Mouse (Mus musculus): ENCODE measurements around the gene Fbp2.
A peak's percentile ranks its signal among the peaks of the same experiment; 100 is the strongest.
"Not testable (repeated sequence)": the region's sequence is repeated elsewhere in the genome, so short reads cannot be mapped to it uniquely, and the experiment has no call there.

The Fbp2 gene

DNA sequence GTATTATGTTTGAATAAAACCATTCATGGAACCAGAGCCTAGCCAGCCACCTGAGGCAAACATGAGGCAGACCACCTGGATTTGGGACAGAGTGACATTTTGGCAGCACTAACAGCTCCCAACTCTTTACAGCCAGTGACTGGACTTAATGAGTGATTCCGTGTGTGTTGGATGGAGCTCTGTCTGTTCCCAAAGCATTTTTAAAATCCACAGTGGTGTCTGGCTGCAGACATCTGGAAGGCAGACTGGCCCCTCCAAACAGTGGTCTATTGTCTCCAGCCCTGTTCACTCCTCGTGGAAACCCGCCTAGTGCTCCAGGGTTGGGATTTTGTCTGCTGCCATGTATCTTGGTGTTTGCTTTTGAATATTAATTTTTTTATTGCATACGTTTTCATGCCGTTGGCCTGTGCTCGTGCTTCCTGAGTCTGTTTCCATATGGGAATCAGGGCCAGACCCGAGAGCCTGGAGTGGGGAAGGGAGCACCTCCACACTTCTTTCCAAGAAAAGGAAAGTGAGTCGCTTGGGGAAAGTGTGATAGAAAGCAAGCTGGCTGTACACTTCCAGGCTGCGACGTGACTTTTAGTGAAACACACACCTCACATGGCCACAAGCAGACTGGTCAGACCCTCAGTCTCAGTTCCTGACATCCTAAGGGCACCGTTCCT, 7.6 kb upstream of the Fbp2 start:
- DNase-seq (ENCODE audit: low spot score in 2 of 2), result no peak

DNA sequence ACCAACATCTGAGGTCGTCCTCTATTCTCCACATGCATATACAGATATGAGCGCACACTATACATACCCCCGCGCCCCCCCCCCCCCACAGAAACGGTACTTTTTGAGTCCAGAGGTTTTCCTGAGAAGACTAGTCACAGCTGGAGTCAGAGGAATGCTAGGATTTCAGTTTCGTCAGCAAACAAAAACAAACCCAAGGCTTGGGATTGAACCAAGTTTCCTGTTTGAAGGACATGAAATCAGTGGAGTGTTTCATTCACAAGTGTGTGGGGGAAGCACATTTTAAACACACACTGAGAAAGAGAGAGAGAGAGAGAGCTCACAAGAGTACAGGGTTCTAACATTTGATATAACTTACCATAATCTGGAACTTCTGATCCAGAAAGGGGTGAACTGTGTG, 5.5 kb upstream of the Fbp2 start:
- DNase-seq (ENCODE audit: low spot score in 2 of 2), result no peak

DNA sequence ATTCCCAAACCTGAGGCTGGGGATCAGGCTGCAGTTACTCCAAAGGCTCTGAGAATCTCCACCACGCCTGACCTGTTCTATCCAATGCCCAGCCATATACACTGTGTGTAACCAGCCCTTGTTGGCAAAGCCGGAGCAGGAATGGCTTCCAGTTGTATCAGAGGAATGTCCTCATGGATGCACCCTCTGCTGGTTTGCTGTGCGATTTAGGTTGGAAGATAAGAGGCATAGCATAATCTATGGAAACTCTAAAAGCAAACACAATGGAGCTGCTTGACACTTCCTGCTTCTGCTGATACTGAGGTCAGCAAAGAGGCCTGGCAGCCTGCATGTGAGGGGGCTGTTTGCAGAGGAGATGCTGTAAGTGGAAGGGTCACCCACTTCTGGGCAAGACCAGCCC, 4.7 kb upstream of the Fbp2 start:
- no peak for DNase-seq (ENCODE audit: low spot score in 2 of 2)

DNA sequence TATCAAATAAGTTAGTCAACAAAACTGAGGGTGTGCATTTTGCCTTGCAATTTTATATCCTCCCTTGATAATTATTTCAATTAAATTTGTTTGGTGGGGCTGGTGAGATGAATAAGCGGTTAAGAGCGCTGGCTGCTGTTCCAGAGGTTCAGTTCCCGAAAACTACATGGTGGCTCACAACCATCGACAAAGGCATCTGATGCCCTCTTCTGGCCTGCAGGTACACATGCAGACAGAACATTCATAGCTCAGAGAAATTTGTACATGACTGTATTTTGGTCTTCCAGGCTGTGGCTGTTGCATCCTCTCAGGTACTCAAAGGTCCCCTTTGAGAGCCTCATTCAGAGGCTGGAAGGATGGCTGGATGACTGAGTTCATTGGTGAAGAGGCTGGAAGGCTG, 1.8 kb upstream of the Fbp2 start:
- no peak for DNase-seq (ENCODE audit: low spot score in 2 of 2)

DNA sequence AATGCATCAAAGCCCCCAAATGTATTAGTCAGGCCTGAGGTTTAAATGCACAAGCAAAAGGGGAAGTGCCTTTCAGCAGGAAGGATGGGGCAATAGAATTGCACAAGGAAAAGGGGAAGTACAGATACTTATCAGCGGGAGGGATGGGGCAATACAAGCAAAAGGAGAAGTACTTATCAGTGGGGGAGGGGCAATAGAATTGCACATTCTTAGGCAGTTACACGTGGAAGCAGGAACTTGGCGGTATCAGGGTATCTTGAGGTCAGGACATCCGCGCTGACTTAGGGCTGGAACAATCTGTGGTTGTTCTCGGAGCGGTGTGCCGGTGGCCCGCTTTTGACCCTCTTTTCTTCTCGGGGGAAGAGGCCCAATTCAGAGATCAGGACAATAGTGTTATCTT, 1.0 kb upstream of the Fbp2 start:
- not testable (repeated sequence) for DNase-seq (ENCODE audit: low spot score in 2 of 2)

DNA sequence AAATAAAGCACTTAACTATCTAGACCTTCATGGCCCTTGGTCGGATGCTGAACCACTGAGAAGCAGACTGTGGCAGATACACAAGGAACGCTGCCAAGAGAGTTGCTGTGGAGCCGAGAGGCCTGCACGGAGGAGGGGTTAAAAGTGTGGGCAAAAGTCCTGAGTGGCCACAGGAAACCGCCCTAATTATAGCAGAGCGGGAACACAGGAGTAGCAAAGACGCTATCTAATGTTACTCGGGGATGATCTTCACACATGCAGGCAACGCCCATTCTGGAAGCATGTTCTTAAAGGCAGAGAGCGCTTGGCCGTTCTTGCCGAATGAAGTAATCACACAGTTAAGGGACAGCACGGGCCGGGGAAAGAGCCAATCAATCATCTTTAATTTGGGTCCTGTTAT, 1.4 kb downstream of the Fbp2 start:
- DNase-seq (ENCODE audit: low spot score in 2 of 2), result no peak

DNA sequence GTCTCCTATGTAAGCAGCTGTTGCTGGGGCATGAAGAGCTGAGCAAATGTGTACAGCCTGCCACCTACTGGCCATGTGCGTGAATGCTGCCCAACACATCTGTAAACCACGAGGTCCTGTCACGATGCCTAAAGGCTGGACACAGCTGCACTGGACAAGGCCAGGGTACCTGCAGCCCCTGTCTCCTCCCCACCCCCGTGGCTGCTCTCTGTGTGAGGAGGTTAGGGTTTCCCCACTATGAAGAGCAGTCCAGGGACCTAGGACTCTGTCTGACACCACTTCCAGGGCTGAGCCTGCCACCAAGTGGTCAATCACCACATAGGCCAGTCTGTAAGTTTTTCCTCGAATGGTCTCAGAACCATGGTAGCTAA, 1.9 kb downstream of the Fbp2 start:
- peak; percentile 48 to 73 for DNase-seq (ENCODE audit: low spot score in 2 of 2)

DNA sequence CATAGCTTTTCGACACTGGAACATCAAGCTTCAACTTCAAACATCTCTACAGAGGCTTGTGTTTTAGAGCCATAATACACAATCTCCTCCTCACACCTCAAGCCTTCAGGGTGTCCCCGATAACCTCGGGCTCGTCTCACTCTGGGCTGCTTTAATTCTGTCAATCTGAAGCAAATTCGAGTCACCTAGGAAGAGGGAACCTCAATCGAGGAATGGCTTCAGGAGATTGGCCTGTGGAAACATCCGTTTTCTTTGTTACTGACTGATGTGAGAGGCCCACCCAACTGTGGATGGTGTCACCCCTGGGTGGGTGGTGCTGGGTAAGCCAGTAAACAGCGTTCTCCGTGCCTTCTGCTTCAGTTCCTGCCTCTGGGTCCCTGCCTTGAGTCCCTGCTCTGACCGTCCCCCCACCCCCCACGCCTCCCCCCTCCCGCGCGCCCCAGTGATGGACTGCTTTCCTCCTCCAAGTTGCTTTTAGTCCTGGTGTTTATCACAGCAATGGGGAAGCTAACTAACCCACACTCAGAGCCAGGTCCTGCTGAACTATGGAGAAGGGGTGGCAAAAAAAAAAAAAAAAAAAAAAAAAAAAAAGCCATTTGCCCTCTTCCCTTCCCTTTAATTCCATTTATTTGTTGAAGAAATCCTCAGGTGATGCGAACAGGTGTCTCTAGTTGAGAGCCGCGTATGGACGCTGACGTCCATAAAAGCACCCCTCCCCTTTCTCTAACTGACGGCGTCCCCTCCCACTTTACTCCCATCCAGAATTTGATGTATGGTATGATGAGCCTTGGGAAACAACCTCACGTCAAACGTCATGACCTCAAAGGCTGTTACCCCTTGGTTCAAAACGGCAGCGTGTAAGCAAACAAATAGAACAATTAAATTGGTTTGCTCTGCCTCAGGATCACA, 2.6 kb downstream of the Fbp2 start:
- DNase-seq (ENCODE audit: low spot score in 2 of 2), result no peak

DNA sequence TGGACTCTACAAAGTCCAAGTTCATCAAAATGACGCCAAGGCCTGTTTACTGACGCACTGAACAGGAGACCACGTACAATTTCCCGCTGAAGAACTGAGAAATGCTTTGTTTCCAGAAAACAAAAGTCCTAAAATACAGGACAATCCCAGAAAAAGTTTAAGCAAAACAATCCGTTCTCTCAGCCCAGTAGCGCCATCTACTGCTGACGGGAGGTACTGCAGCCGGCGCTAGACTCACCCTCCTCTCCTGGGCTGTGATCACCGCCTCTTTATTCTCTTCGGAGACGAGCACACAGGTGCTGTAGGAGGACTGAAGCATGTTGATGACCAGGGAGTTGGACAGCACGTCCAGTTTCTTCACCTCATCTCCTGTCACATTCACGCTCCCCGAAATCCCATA, 3.6 kb downstream of the Fbp2 start:
- peak in 1 of 2 experiments; percentile 61 for DNase-seq (ENCODE audit: low spot score in 2 of 2)

DNA sequence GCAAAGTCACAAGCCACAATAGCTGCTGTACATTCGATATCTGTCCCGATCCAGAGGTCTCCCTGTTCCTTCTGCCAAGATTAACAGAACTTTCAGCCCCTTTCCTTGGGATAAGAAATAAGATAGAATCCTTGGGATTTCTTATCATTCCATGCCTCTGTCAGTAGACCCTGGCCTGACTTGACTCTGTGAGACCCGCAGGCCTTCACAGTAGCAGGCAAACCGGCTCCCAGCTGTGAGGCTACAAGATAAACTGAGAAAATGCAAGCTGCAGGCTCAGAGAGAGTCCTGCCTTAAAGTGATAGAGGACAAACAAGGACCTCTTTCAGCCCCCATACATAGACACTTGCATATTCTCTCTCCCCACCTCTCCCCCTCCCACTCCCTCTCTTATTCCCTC, 24.9 kb downstream of the Fbp2 start:
- DNase-seq (ENCODE audit: low spot score in 2 of 2), result no peak

DNA sequence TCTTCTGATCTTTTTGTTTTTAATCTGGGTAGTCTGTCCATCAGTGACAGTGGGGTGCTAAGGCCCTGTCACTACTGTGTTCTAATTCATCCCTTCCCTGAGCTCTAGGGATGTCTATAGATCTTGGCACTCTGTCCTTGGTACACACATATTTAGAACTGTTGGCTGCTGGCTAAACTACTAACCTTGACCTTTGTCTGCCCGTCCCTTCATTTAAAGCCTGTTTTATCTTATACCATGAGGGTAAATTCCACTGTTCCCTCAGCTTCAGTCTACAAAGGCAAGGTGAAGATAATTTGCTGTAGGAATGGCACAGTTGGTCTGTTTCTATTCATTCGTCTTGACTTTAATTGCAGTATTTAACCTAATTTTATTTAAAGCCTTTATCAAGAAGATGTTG, 26.0 kb downstream of the Fbp2 start:
- no peak for DNase-seq (ENCODE audit: low spot score in 2 of 2)

DNA sequence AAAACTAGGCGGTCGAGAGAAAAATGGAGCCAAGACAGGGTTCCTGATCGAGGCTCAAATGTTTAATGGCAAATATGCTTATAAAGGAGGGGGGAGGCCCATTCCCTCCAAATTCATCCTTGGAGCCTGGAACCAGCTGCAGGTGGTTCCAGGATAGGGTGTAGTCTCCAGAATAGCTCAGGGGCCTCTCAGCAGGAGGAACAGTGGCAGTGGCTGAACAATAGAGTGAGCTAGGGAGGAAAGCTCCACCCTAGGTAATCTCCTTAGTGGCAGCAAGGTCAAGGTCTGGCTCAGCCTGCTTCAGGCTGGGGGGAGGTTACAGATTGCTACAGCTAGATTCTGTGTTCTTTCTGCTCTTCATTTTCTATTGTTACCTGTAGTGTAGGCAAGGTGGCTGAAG, 42.5 kb downstream of the Fbp2 start:
- not testable (repeated sequence) for DNase-seq (ENCODE audit: low spot score in 2 of 2)

DNA sequence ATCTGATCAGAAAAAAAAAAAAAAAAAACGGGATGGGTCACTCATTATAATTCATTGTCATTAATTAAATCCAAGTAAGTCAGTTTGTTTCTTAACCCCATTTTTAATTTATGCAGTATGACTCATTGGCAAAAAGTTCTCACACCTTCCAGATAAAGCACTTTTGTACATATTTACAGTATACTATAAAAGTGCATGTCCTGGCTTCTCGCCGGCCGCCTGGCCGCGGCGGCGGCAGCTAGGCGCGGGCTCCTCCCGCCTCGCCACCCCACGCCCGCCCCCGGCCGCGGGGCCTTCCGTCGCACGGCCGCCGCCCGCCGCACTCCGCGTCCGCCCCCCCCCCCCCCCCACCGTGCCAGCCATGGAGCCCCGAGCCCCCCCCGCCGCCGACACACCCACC, 45.5 kb downstream of the Fbp2 start:
- no peak for DNase-seq (ENCODE audit: low spot score in 2 of 2)

DNA sequence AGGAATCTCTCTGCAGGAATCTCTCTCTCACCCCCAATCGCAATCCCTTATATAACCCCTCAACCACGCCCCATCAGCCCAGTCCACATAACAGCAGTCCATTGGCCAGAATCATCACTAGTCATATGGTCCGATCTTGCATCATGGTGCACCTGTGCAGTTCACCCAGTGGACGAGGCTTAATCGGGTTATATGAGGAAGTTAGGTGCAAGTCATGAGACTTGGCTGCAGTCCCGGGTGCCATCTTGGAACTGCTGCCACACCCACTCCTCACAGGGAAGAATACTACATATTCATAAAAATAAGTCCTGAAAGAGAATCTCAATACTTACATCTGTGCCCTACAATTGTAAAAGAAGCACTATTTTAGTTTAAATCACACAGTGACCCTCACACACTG, 50.2 kb downstream of the Fbp2 start:
- DNase-seq (ENCODE audit: low spot score in 2 of 2), result not testable (repeated sequence)
